Mouse (Mus musculus) midbrain, embryonic 14.5 days (tissue): ENCODE measurements around the gene Cnn1. TPM values are rescaled to one million over a fixed set of nuclear protein-coding genes. Genes with fewer than 3 reads are reported as not detected.

Experiments
- ATAC-seq: fragments of 200-750 bp; cut with Nextera tagmentation; 2 replicates; pipeline ENCODE4 v1.8.0; 2017; ENCODE audit warnings: moderate number of reproducible peaks, moderate library complexity; ENCODE audit not compliant: low FRiP score, low TSS enrichment
- DNase-seq: peaks from one replicate; pipeline ENCODE4 v3.0.0-alpha.2; 2015
- H3K27ac ChIP-seq: fragments of 300-500 bp; sonication (generic); replicated peaks from 2 replicates; pipeline ENCODE4 v1.5.1; 2014; ENCODE audit warnings: mild to moderate bottlenecking, low read depth, low read length, moderate library complexity
- H3K27me3 ChIP-seq: fragments of 300-500 bp; sonication (generic); 2 replicates; pipeline ENCODE4 v1.6.1; 2014; ENCODE audit warnings: low read length, control low read depth, mixed read lengths; ENCODE audit not compliant: control insufficient read depth, insufficient read depth
- H3K36me3 ChIP-seq: fragments of 300-500 bp; sonication (generic); 2 replicates; pipeline ENCODE4 v1.6.1; 2014; ENCODE audit warnings: low read length, control low read depth; ENCODE audit not compliant: control insufficient read depth, insufficient read depth
- H3K4me1 ChIP-seq: fragments of 300-500 bp; sonication (generic); 2 replicates; pipeline ENCODE4 v1.6.1; 2014; ENCODE audit warnings: mild to moderate bottlenecking, antibody characterized with exemption, low read length, control low read depth; ENCODE audit not compliant: control insufficient read depth, insufficient read depth
- H3K4me2 ChIP-seq: fragments of 300-500 bp; sonication (generic); 2 replicates; pipeline ENCODE4 v1.6.1; 2014; ENCODE audit warnings: mild to moderate bottlenecking, low read length, moderate library complexity
- H3K4me3 ChIP-seq: fragments of 300-500 bp; sonication (generic); replicated peaks from 2 replicates; pipeline ENCODE4 v1.5.1; 2014; ENCODE audit warnings: low read depth, low read length
- H3K9ac ChIP-seq: fragments of 300-500 bp; sonication (generic); replicated peaks from 2 replicates; pipeline ENCODE4 v1.6.1; 2014; ENCODE audit warnings: mild to moderate bottlenecking, low read length, moderate library complexity
- H3K9me3 ChIP-seq: fragments of 300-500 bp; sonication (generic); 2 replicates; pipeline ENCODE4 v1.6.1; 2016; ENCODE audit warnings: low read length, control low read depth, mixed read lengths; ENCODE audit not compliant: control insufficient read depth
- WGBS: fragments of 180-500 bp; shearing (Covaris S2); extraction: QIAGEN DNeasy Blood & Tissue Kit; methylation state at CpG from one replicate; pipeline ENCODE4 v1.1.7; 2014; 5-methylcytosine and 5-hydroxymethylcytosine counted together
- polyA plus RNA-seq: library from polyadenylated mRNA; unstranded; fragments of >200 nt; fragmentation: Nextera tagmentation; extraction: Ambion mirVana; gene quantifications from 2 replicates; pipeline ENCODE4 v1.2.1, GENCODE M21; 2014

The Cnn1 gene
- polyA plus RNA-seq = 0.58 and 0.61 TPM in 2 replicates

- WGBS = 9% methylated on average over 14 of the region's 14 CpGs
- DNase-seq = no peak
These were observed at the start of gene Cnn1 for GRCm38 (mm10) chr9:22098993-22099696. Cnn1 (plus strand) TSS chr9:22099216.

GRCm38 (mm10) chr9:22049315-22049714, 49.7 kb upstream of the Cnn1 start:
- DNase-seq (peak; percentile 35), ATAC-seq (no peak)
- Histone ChIP-seq H3K27me3 (no peaks in the 10 kb centered on the region), H3K27ac (peak overlapping the region; percentile 96), H3K4me2 (peak overlapping the region; percentile 85), H3K9me3 (no peaks in the 10 kb centered on the region), H3K9ac (peak overlapping the region; percentile 98), H3K4me1 (peaks cover 34% of the 10 kb centered on the region), H3K4me3 (peak overlapping the region; percentile 100), H3K36me3 (no peaks in the 10 kb centered on the region; the same call in 1 of the 2 replicates)
- WGBS = 48% methylated on average over 11 of the region's 11 CpGs

More at GRCm38 (mm10) chr9:22098993-22099696, at the start of gene Cnn1:
- Histone ChIP-seq H3K27me3 (peaks cover 21% of the 10 kb centered on the region), H3K4me2 (no peak within 1 kb of the TSS), H3K27ac (no peak within 1 kb of the TSS), H3K36me3 (no peaks in the 10 kb centered on the region), H3K9me3 (no peaks in the 10 kb centered on the region), H3K4me1 (0 out of 2 replicates have a peak, but pooled peaks cover 4% of the 10 kb centered on the region), H3K9ac (no peak within 1 kb of the TSS), H3K4me3 (no peak within 1 kb of the TSS)
- no peak for ATAC-seq

- Histone ChIP-seq H3K4me1 (peaks cover 37% of the 10 kb centered on the region), H3K9me3 (no peaks in the 10 kb centered on the region), H3K9ac (peak overlapping the region; percentile 98), H3K4me2 (peak overlapping the region; percentile 85), H3K27ac (peak overlapping the region; percentile 96), H3K36me3 (no peaks in the 10 kb centered on the region; the same call in 1 of the 2 replicates), H3K4me3 (peak overlapping the region; percentile 100), H3K27me3 (no peaks in the 10 kb centered on the region)
- WGBS = 14% methylated on average over 4 of the region's 4 CpGs
- ATAC-seq (no peak), DNase-seq (peak; percentile 62)
These were observed 49.2 kb upstream of the Cnn1 start for GRCm38 (mm10) chr9:22049721-22050270.

- peak overlapping the region; percentile 85 for H3K4me2 ChIP-seq
- peak overlapping the region; percentile 98 for H3K9ac ChIP-seq
- H3K27me3 ChIP-seq = no peaks in the 10 kb centered on the region
- WGBS = under 1% methylated on average over 43 of the region's 43 CpGs
- ATAC-seq (peak; percentile 59), DNase-seq (peak; percentile 85)
- peak overlapping the region; percentile 100 for H3K4me3 ChIP-seq
- peak overlapping the region; percentile 96 for H3K27ac ChIP-seq
- no peaks in the 10 kb centered on the region; the same call in 1 of the 2 replicates for H3K36me3 ChIP-seq
- no peaks in the 10 kb centered on the region for H3K9me3 ChIP-seq
- peaks cover 37% of the 10 kb centered on the region for H3K4me1 ChIP-seq
These were observed 48.6 kb upstream of the Cnn1 start for GRCm38 (mm10) chr9:22050351-22050889.

GRCm38 (mm10) chr9:22051161-22051957, 47.7 kb upstream of the Cnn1 start:
- H3K4me1 ChIP-seq = peaks cover 37% of the 10 kb centered on the region
- H3K9ac ChIP-seq = peak overlapping the region; percentile 98
- peak; percentile 26 for ATAC-seq
- H3K27me3 ChIP-seq = no peaks in the 10 kb centered on the region
- peaks cover 4% of the 10 kb centered on the region; the same call in 1 of the 2 replicates for H3K36me3 ChIP-seq
- peak overlapping the region; percentile 85 for H3K4me2 ChIP-seq
- peak overlapping the region; percentile 100 for H3K4me3 ChIP-seq
- peak; percentile 76 for DNase-seq
- H3K9me3 ChIP-seq = no peaks in the 10 kb centered on the region
- WGBS = 2% methylated on average over 67 of the region's 67 CpGs
- H3K27ac ChIP-seq = peak overlapping the region; percentile 96

- H3K4me1 ChIP-seq = peaks cover 37% of the 10 kb centered on the region
- DNase-seq (peak; percentile 96), ATAC-seq (peak; percentile 80)
- H3K4me3 ChIP-seq = peak within 1 kb of the TSS; percentile 100
- no peaks in the 10 kb centered on the region for H3K9me3 ChIP-seq
- H3K27me3 ChIP-seq = no peaks in the 10 kb centered on the region
- WGBS = 2% methylated on average over 25 of the region's 28 CpGs
- H3K36me3 ChIP-seq = peaks cover 8% of the 10 kb centered on the region
- H3K9ac ChIP-seq = peak within 1 kb of the TSS; percentile 98
- H3K4me2 ChIP-seq = peak within 1 kb of the TSS; percentile 85
- peak within 1 kb of the TSS; percentile 96 for H3K27ac ChIP-seq
These were observed 47.1 kb upstream of the Cnn1 start, which contains the start of gene Elavl3 for GRCm38 (mm10) chr9:22051958-22052254. Elavl3 (minus strand) TSS chr9:22052023.

GRCm38 (mm10) chr9:22053657-22054056, 45.4 kb upstream of the Cnn1 start:
- Histone ChIP-seq H3K4me2 (no peak overlapping the region), H3K36me3 (peaks cover 25% of the 10 kb centered on the region), H3K9me3 (no peaks in the 10 kb centered on the region), H3K4me3 (no peak overlapping the region), H3K27ac (no peak overlapping the region), H3K27me3 (no peaks in the 10 kb centered on the region), H3K4me1 (peaks cover 20% of the 10 kb centered on the region), H3K9ac (no peak overlapping the region)
- WGBS = 50% methylated on average over 7 of the region's 7 CpGs
- no peak for ATAC-seq
- DNase-seq = no peak

- 1% methylated on average over 32 of the region's 32 CpGs for WGBS
- Histone ChIP-seq H3K36me3 (peaks cover 30% of the 10 kb centered on the region), H3K4me3 (peak overlapping the region; percentile 23), H3K27ac (no peak overlapping the region), H3K4me2 (peak overlapping the region; percentile 50), H3K9ac (no peak overlapping the region), H3K4me1 (peaks cover 11% of the 10 kb centered on the region), H3K27me3 (no peaks in the 10 kb centered on the region), H3K9me3 (no peaks in the 10 kb centered on the region)
- peak; percentile 31; the same call in 1 of the 2 replicates for ATAC-seq
- peak; percentile 92 for DNase-seq
These were observed 44.5 kb upstream of the Cnn1 start for GRCm38 (mm10) chr9:22054411-22055076.
